Mouse (Mus musculus): ENCODE data around the gene Hspg2. TPM values are rescaled to one million over a fixed set of nuclear protein-coding genes. Genes with fewer than 3 reads are reported as not detected.
"Not testable (repeated sequence)": the region's sequence is repeated elsewhere in the genome, so short reads cannot be mapped to it uniquely, and the experiment has no call there.

Gene Hspg2
- total RNA-seq (2012; rRNA removed): 226 and 278 TPM in 2 replicates

- Histone ChIP-seq H3K4me3 (ENCODE audit: insufficient read depth in 1 of 2, low read depth in 1 of 2, low read length in 2 of 2, poor library complexity in 1 of 2, severe bottlenecking in 1 of 2) (peak within 1 kb of the TSS; percentile 82 to 96), H3K9ac (ENCODE audit: insufficient read depth, low read depth, low read length, poor library complexity, severe bottlenecking) (peak within 1 kb of the TSS; percentile 86), H3K27ac (ENCODE audit: insufficient read depth, low read depth, low read length, poor library complexity, severe bottlenecking) (peak within 1 kb of the TSS; percentile 89), H3K9me3 (ENCODE audit: control insufficient read depth, insufficient read depth, low read depth, low read length) (no peaks in the 10 kb centered on the region), H3K4me1 (ENCODE audit: control insufficient read depth in 2 of 2, insufficient read depth in 2 of 2, low read length in 2 of 2, poor library complexity in 1 of 2) (peaks cover 4 to 30% of the 10 kb centered on the region in 2 experiments), H3K36me3 (ENCODE audit: control insufficient read depth, insufficient read depth, low read length, poor library complexity, severe bottlenecking) (peaks cover 3% of the 10 kb centered on the region; the same call in 1 of the 2 replicates)
- DNase-seq (ENCODE audit: low read depth, low spot score): peak; percentile 97
- in situ Hi-C loops (cut with MboI; ENCODE audit: low sequenced_read_pairs in 2 of 2, unreplicated experiment in 2 of 2): no loop called here
- TF ChIP-seq HCFC1 (IDR thresholded peaks at IDR 0.05; ENCODE audit: borderline replicate concordance, insufficient read depth, low read length): peak; percentile 58; the same call in 1 of the 2 replicates
- TF ChIP-seq ZNF384 (IDR thresholded peaks at IDR 0.05; ENCODE audit: low read depth, low read length): no peak
- TF ChIP-seq CHD2 (IDR thresholded peaks at IDR 0.05; ENCODE audit: low read depth, low read length): no peak
Measured at GRCm38 (mm10) chr4:137468260-137469080, at the start of gene Hspg2. TSS of gene Hspg2 (plus strand) at chr4:137468769.

DNA sequence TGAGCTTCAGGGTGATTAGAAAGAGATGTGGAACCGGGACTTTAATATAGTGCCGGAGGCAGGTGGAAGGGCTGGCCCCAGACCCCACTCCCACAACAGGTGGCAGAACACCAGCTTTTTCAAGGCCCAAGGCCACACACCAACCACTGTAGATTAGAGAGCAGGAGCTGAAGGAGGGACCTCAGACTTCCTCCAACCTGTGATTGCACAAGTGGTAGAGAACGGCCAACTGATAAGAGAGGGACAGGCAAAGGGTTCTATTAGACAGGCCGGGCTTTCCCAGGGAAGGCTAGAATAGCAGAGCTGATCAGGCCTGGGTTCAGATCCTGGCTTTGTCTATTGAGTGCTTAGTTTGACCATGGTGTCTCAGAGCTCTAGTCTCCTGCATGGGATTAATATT, 38.1 kb upstream of the Hspg2 start, which contains the start of gene Cela3b:
Gene Cela3b, minus strand, starts transcription at position 39 of the 400 bp plus-strand sequence.
- H3K27ac ChIP-seq (ENCODE audit: insufficient read depth, low read depth, low read length, poor library complexity, severe bottlenecking): no peak within 1 kb of the TSS
- no peaks in the 10 kb centered on the region for H3K36me3 ChIP-seq (ENCODE audit: control insufficient read depth, insufficient read depth, low read length, poor library complexity, severe bottlenecking)
- H3K9ac ChIP-seq (ENCODE audit: insufficient read depth, low read depth, low read length, poor library complexity, severe bottlenecking): no peak within 1 kb of the TSS
- H3K4me1 ChIP-seq (ENCODE audit: control insufficient read depth in 2 of 2, insufficient read depth in 2 of 2, low read length in 2 of 2, poor library complexity in 1 of 2): no peaks in the 10 kb centered on the region
- TF ChIP-seq HCFC1 (IDR thresholded peaks at IDR 0.05; ENCODE audit: borderline replicate concordance, insufficient read depth, low read length) (no peak), MAFK (IDR thresholded peaks at IDR 0.05; ENCODE audit: insufficient read depth, low read depth, low read length) (no peak), ZNF384 (IDR thresholded peaks at IDR 0.05; ENCODE audit: low read depth, low read length) (no peak), CHD2 (IDR thresholded peaks at IDR 0.05; ENCODE audit: low read depth, low read length) (no peak), ZC3H11A (IDR thresholded peaks at IDR 0.05; ENCODE audit: borderline replicate concordance, low read depth, low read length) (no peak)
- no peaks in the 10 kb centered on the region for H3K9me3 ChIP-seq (ENCODE audit: control insufficient read depth, insufficient read depth, low read depth, low read length)
- H3K4me3 ChIP-seq (ENCODE audit: insufficient read depth in 1 of 2, low read depth in 1 of 2, low read length in 2 of 2, poor library complexity in 1 of 2, severe bottlenecking in 1 of 2): no peak within 1 kb of the TSS
- in situ Hi-C loops (cut with MboI; ENCODE audit: low sequenced_read_pairs in 2 of 2, unreplicated experiment in 2 of 2): no loop called here
- DNase-seq (ENCODE audit: low read depth, low spot score): no peak

- H3K36me3 ChIP-seq (ENCODE audit: control insufficient read depth, insufficient read depth, low read length, poor library complexity, severe bottlenecking); DNase-seq (ENCODE audit: low read depth, low spot score): not testable (repeated sequence)
Measured at GRCm38 (mm10) chr4:137432700-137433550, 35.6 kb upstream of the Hspg2 start.

GRCm38 (mm10) chr4:137436979-137437669, 31.4 kb upstream of the Hspg2 start:
- peaks cover 0 to 1% of the 10 kb centered on the region in 2 experiments; a peak in 1 of 4 replicates for H3K4me1 ChIP-seq (ENCODE audit: control insufficient read depth in 2 of 2, insufficient read depth in 2 of 2, low read length in 2 of 2, poor library complexity in 1 of 2)
- H3K27ac ChIP-seq (ENCODE audit: insufficient read depth, low read depth, low read length, poor library complexity, severe bottlenecking): no peak overlapping the region
- in situ Hi-C loops (cut with MboI; ENCODE audit: low sequenced_read_pairs in 2 of 2, unreplicated experiment in 2 of 2): no loop called here
- TF ChIP-seq CHD2 (IDR thresholded peaks at IDR 0.05; ENCODE audit: low read depth, low read length): no peak
- no peak for TF ChIP-seq MAFK (IDR thresholded peaks at IDR 0.05; ENCODE audit: insufficient read depth, low read depth, low read length)
- TF ChIP-seq ZC3H11A (IDR thresholded peaks at IDR 0.05; ENCODE audit: borderline replicate concordance, low read depth, low read length): no peak
- no peak for TF ChIP-seq HCFC1 (IDR thresholded peaks at IDR 0.05; ENCODE audit: borderline replicate concordance, insufficient read depth, low read length)
- TF ChIP-seq ZNF384 (IDR thresholded peaks at IDR 0.05; ENCODE audit: low read depth, low read length): no peak
- DNase-seq (ENCODE audit: low read depth, low spot score): no peak
- no peaks in the 10 kb centered on the region for H3K36me3 ChIP-seq (ENCODE audit: control insufficient read depth, insufficient read depth, low read length, poor library complexity, severe bottlenecking)
- H3K9me3 ChIP-seq (ENCODE audit: control insufficient read depth, insufficient read depth, low read depth, low read length): no peaks in the 10 kb centered on the region
- no peak overlapping the region for H3K9ac ChIP-seq (ENCODE audit: insufficient read depth, low read depth, low read length, poor library complexity, severe bottlenecking)
- H3K4me3 ChIP-seq (ENCODE audit: insufficient read depth in 1 of 2, low read depth in 1 of 2, low read length in 2 of 2, poor library complexity in 1 of 2, severe bottlenecking in 1 of 2): no peak overlapping the region

More at GRCm38 (mm10) chr4:137432700-137433550, 35.6 kb upstream of the Hspg2 start:
- H3K9ac ChIP-seq (ENCODE audit: insufficient read depth, low read depth, low read length, poor library complexity, severe bottlenecking); H3K4me3 ChIP-seq (ENCODE audit: insufficient read depth in 1 of 2, low read depth in 1 of 2, low read length in 2 of 2, poor library complexity in 1 of 2, severe bottlenecking in 1 of 2); H3K4me1 ChIP-seq (ENCODE audit: control insufficient read depth in 2 of 2, insufficient read depth in 2 of 2, low read length in 2 of 2, poor library complexity in 1 of 2); H3K9me3 ChIP-seq (ENCODE audit: control insufficient read depth, insufficient read depth, low read depth, low read length); H3K27ac ChIP-seq (ENCODE audit: insufficient read depth, low read depth, low read length, poor library complexity, severe bottlenecking); in situ Hi-C loops (cut with MboI; ENCODE audit: low sequenced_read_pairs in 2 of 2, unreplicated experiment in 2 of 2): not testable (repeated sequence)

All from ES-E14 (cell line).